Mouse (Mus musculus): Measurements from ENCODE around the gene D1Ertd622e. TPM values are rescaled to one million over a fixed set of nuclear protein-coding genes. Genes with fewer than 3 reads are reported as not detected.

D1Ertd622e gene
- polyA plus RNA-seq, 1 experiment from 2014 or later, result 19.8 TPM

DNA sequence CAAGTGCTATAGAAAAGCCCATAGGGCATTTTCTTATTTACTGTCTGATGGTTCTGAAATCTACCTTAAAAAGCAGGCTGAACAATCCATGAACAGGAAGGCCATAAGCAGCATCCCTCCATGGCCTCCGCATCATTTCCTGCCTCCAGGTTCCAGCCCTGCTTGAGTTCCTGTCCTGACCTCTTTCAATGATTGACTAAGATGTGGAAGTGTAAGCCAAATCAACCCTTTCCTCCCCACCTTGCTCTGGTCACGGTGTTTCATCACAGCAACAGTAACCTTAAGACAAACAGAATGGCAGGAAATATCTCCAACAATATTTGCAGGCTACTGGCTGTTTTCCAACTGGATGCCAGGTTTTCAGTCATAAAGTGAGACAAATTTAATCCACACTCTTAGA lies 4.7 kb downstream of the D1Ertd622e start:
- Histone ChIP-seq H3K4me3 (ENCODE audit: low read depth, low read length) (no peak overlapping the region), H3K9ac (ENCODE audit: low read length) (no peak overlapping the region), H3K4me2 (ENCODE audit: low read length) (no peak overlapping the region), H3K27ac (ENCODE audit: low read depth) (no peak overlapping the region), H3K27me3 (replicated peaks; ENCODE audit: control insufficient read depth, insufficient read depth, low read length) (no peaks in the 10 kb centered on the region), H3K36me3 (ENCODE audit: control insufficient read depth, insufficient read depth, low read length) (no peaks in the 10 kb centered on the region), H3K4me1 (replicated peaks; ENCODE audit: control insufficient read depth, insufficient read depth, low read length) (peaks cover 9% of the 10 kb centered on the region; the same call in 1 of the 2 replicates), H3K9me3 (ENCODE audit: control insufficient read depth, low read length) (no peaks in the 10 kb centered on the region)
- DNase-seq (ENCODE audit: low spot score) (no peak), ATAC-seq (replicated peaks; ENCODE audit: low FRiP score, low TSS enrichment, low read depth) (no peak)
- 56% methylated on average over 2 of the region's 2 CpGs for WGBS

DNA sequence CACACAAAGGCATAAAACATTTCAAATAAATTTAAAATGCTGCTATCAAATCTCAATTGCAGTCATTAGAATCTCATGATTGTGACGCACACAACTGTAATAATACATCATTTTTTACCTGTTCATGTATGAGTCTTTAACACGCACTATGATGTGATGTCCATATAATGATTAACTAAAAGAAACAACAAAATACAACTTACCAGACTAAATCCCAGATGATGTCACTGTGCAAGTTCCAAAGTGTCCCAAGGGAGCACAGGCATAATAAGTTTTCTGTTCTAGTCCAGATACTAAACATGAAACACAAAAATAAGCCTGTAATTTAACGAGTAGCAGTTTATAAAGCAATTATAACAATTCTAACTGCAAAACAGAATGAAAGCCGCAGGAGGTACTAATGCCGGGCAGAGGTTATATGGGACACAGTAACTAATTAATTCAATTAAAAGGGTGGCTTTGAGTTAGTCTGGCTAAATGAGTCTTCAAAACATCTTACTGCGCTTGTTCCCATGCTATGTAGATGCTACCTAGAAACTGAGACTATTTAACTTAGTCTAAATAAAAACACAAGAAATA lies 7.4 kb downstream of the D1Ertd622e start:
- Histone ChIP-seq H3K27ac (ENCODE audit: low read depth) (no peak overlapping the region), H3K36me3 (ENCODE audit: control insufficient read depth, insufficient read depth, low read length) (no peaks in the 10 kb centered on the region), H3K4me1 (replicated peaks; ENCODE audit: control insufficient read depth, insufficient read depth, low read length) (peaks cover 9% of the 10 kb centered on the region; the same call in 1 of the 2 replicates), H3K4me2 (ENCODE audit: low read length) (no peak overlapping the region), H3K9ac (ENCODE audit: low read length) (no peak overlapping the region), H3K4me3 (ENCODE audit: low read depth, low read length) (no peak overlapping the region), H3K9me3 (ENCODE audit: control insufficient read depth, low read length) (no peaks in the 10 kb centered on the region), H3K27me3 (replicated peaks; ENCODE audit: control insufficient read depth, insufficient read depth, low read length) (no peaks in the 10 kb centered on the region)
- ATAC-seq (replicated peaks; ENCODE audit: low FRiP score, low TSS enrichment, low read depth), result no peak
- WGBS, result 86% methylated on average over 6 of the region's 6 CpGs
- no peak for DNase-seq (ENCODE audit: low spot score)

DNA sequence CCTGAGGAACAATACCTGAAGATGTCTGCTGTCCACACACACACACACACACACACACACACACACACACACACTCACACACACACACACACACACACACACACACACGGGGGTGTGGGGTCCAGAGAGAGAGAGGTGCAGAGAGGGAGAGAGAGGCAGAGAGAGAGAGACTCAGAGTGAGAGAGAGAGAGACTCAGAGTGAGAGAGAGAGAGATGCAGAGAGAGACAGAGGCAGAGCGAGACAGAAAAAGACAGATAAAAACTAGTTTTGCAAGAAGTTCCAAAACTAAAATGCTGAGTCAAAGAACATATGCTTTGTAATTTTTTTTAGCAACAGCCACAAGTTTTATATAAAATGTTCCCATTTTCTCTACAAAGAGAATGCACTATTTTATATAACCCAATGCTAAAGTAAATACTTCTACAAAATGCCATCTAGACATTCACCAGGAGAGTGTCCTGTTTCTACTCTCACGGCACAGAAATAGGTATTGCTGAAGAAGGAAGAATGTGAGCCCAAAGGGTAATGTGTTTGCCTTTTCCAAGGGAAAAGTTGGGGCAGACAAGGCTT lies 11.2 kb downstream of the D1Ertd622e start:
- no peak for DNase-seq (ENCODE audit: low spot score)
- no peaks in the 10 kb centered on the region for H3K27me3 ChIP-seq (replicated peaks; ENCODE audit: control insufficient read depth, insufficient read depth, low read length)
- 53% methylated on average over 3 of the region's 3 CpGs for WGBS

DNA sequence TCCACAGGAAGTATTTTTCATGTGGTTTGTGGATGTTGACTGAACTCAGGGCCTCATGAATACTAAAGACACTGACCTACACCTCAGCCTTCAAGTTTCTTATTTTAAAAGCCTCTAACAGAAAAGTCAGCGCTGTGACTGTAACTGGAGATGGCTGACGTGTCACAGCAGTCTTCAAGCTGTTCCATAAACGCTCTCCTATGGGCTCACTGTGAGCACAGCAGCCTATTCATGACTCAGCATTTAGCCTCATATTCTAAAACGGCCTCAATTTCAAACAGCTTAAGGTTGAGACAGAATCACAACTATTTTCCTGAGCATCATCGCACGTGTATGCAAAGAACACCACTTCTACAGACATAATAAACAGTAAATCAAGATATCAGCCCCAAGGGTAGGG lies 11.8 kb downstream of the D1Ertd622e start:
- Histone ChIP-seq H3K9me3 (ENCODE audit: control insufficient read depth, low read length) (no peaks in the 10 kb centered on the region), H3K4me1 (replicated peaks; ENCODE audit: control insufficient read depth, insufficient read depth, low read length) (0 out of 2 replicates have a peak, but pooled peaks cover 3% of the 10 kb centered on the region), H3K36me3 (ENCODE audit: control insufficient read depth, insufficient read depth, low read length) (peaks cover 11% of the 10 kb centered on the region; the same call in 1 of the 2 replicates), H3K9ac (ENCODE audit: low read length) (no peak overlapping the region), H3K4me2 (ENCODE audit: low read length) (no peak overlapping the region), H3K27me3 (replicated peaks; ENCODE audit: control insufficient read depth, insufficient read depth, low read length) (no peaks in the 10 kb centered on the region), H3K4me3 (ENCODE audit: low read depth, low read length) (no peak overlapping the region), H3K27ac (ENCODE audit: low read depth) (no peak overlapping the region)
- 40% methylated on average over 6 of the region's 6 CpGs for WGBS
- DNase-seq (ENCODE audit: low spot score), result no peak
- no peak; the same call in 1 of the 2 replicates for ATAC-seq (replicated peaks; ENCODE audit: low FRiP score, low TSS enrichment, low read depth)

More for the DNA sequence above, 11.2 kb downstream of the D1Ertd622e start:
- H3K27ac ChIP-seq (ENCODE audit: low read depth), result no peak overlapping the region
- H3K4me2 ChIP-seq (ENCODE audit: low read length), result no peak overlapping the region
- 0 out of 2 replicates have a peak, but pooled peaks cover 3% of the 10 kb centered on the region for H3K4me1 ChIP-seq (replicated peaks; ENCODE audit: control insufficient read depth, insufficient read depth, low read length)
- no peaks in the 10 kb centered on the region for H3K9me3 ChIP-seq (ENCODE audit: control insufficient read depth, low read length)
- no peak overlapping the region for H3K9ac ChIP-seq (ENCODE audit: low read length)
- 0 out of 2 replicates have a peak, but pooled peaks cover 7% of the 10 kb centered on the region for H3K36me3 ChIP-seq (ENCODE audit: control insufficient read depth, insufficient read depth, low read length)
- ATAC-seq (replicated peaks; ENCODE audit: low FRiP score, low TSS enrichment, low read depth), result no peak
- H3K4me3 ChIP-seq (ENCODE audit: low read depth, low read length), result no peak overlapping the region

DNA sequence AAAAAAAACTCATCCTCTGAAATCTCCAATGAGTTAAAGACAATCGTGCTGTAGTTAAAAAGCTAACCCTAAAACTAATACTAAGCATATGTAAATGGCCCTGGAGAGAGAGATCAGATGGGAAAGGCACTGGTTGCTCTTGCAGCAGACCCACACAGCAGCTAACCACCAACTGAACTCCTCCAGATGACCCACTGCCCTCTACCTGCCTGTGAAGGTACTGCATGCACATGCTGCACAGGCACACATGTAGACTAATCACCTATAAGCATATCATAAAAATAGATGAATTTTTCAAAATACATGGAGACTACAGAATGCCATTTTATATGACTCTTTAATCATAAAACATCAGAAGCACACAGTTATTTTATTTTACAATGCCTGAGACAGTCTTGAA lies 14.8 kb downstream of the D1Ertd622e start:
- H3K36me3 ChIP-seq (ENCODE audit: control insufficient read depth, insufficient read depth, low read length), result peaks cover 11% of the 10 kb centered on the region; the same call in 1 of the 2 replicates
- H3K9me3 ChIP-seq (ENCODE audit: control insufficient read depth, low read length), result no peaks in the 10 kb centered on the region
- DNase-seq (ENCODE audit: low spot score) (no peak), ATAC-seq (replicated peaks; ENCODE audit: low FRiP score, low TSS enrichment, low read depth) (no peak)
- no peak overlapping the region for H3K4me3 ChIP-seq (ENCODE audit: low read depth, low read length)
- WGBS, result 94% methylated on average over 1 of the region's 1 CpGs
- H3K9ac ChIP-seq (ENCODE audit: low read length), result no peak overlapping the region
- H3K4me2 ChIP-seq (ENCODE audit: low read length), result no peak overlapping the region
- no peaks in the 10 kb centered on the region for H3K27me3 ChIP-seq (replicated peaks; ENCODE audit: control insufficient read depth, insufficient read depth, low read length)
- H3K27ac ChIP-seq (ENCODE audit: low read depth), result no peak overlapping the region
- 0 out of 2 replicates have a peak, but pooled peaks cover 3% of the 10 kb centered on the region for H3K4me1 ChIP-seq (replicated peaks; ENCODE audit: control insufficient read depth, insufficient read depth, low read length)

DNA sequence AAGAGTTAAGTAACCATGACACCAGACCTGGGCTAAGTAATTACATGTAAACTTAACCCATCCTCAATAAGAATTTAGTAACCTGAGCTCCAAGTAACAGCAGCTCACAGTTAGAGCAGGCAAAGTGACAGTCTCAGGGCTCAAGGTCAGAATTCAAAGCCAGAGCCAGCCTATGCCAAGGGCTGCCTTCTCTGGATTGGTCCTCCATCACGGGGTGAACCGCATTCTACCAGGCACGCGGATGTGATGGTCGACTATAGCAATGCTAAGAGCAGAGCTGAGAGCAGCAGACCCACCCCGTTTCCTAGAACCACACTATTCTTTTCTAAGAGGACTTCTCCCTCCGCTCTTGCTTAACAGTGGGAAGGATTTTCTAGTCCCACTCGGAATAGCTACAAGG lies 27.8 kb downstream of the D1Ertd622e start:
- no peak for ATAC-seq (replicated peaks; ENCODE audit: low FRiP score, low TSS enrichment, low read depth)
- no peaks in the 10 kb centered on the region for H3K9me3 ChIP-seq (ENCODE audit: control insufficient read depth, low read length)
- H3K4me1 ChIP-seq (replicated peaks; ENCODE audit: control insufficient read depth, insufficient read depth, low read length), result no peaks in the 10 kb centered on the region
- H3K36me3 ChIP-seq (ENCODE audit: control insufficient read depth, insufficient read depth, low read length), result peaks cover 3% of the 10 kb centered on the region; the same call in 1 of the 2 replicates
- H3K27ac ChIP-seq (ENCODE audit: low read depth), result no peak overlapping the region
- no peak overlapping the region for H3K4me2 ChIP-seq (ENCODE audit: low read length)
- no peak overlapping the region for H3K9ac ChIP-seq (ENCODE audit: low read length)
- DNase-seq (ENCODE audit: low spot score), result no peak
- WGBS, result 88% methylated on average over 8 of the region's 8 CpGs
- no peak overlapping the region for H3K4me3 ChIP-seq (ENCODE audit: low read depth, low read length)
- no peaks in the 10 kb centered on the region for H3K27me3 ChIP-seq (replicated peaks; ENCODE audit: control insufficient read depth, insufficient read depth, low read length)

DNA sequence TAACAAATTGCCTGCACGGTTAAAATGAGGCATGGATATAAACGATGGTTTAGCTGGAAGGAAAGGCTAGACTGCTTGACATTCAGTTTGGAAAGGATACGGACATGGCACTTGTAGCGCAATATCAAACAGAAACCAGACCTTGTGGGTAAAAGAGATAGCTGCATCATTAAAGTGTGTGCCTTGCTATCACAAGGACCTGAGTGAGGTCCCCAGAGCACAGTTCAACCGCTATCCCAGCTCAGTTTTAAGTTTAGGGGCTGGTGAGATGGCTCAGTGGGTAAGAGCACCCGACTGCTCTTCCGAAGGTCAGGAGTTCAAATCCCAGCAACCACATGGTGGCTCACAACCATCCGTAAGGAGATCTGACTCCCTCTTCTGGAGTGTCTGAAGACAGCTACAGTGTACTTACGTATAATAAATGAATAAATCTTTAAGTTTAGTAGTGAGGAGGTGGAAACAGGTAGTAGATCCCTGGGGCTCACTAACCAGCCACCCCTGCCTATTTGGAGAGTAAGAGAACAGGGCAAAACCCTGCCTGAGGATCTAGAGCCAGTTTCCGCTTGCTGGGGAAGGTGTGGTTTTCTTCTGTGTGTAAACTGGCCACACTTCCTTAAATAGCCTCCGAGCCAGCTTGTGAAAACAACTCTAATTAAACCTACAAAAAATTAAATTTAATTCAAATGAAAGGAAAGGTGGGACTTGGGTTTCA lies 29.2 kb downstream of the D1Ertd622e start:
- 81% methylated on average over 10 of the region's 11 CpGs for WGBS
- Histone ChIP-seq H3K4me3 (ENCODE audit: low read depth, low read length) (no peak overlapping the region), H3K27me3 (replicated peaks; ENCODE audit: control insufficient read depth, insufficient read depth, low read length) (no peaks in the 10 kb centered on the region), H3K4me2 (ENCODE audit: low read length) (no peak overlapping the region), H3K36me3 (ENCODE audit: control insufficient read depth, insufficient read depth, low read length) (0 out of 2 replicates have a peak, but pooled peaks cover 3% of the 10 kb centered on the region), H3K4me1 (replicated peaks; ENCODE audit: control insufficient read depth, insufficient read depth, low read length) (no peaks in the 10 kb centered on the region), H3K27ac (ENCODE audit: low read depth) (no peak overlapping the region), H3K9me3 (ENCODE audit: control insufficient read depth, low read length) (no peaks in the 10 kb centered on the region), H3K9ac (ENCODE audit: low read length) (no peak overlapping the region)
- DNase-seq (ENCODE audit: low spot score) (no peak), ATAC-seq (replicated peaks; ENCODE audit: low FRiP score, low TSS enrichment, low read depth) (no peak)

DNA sequence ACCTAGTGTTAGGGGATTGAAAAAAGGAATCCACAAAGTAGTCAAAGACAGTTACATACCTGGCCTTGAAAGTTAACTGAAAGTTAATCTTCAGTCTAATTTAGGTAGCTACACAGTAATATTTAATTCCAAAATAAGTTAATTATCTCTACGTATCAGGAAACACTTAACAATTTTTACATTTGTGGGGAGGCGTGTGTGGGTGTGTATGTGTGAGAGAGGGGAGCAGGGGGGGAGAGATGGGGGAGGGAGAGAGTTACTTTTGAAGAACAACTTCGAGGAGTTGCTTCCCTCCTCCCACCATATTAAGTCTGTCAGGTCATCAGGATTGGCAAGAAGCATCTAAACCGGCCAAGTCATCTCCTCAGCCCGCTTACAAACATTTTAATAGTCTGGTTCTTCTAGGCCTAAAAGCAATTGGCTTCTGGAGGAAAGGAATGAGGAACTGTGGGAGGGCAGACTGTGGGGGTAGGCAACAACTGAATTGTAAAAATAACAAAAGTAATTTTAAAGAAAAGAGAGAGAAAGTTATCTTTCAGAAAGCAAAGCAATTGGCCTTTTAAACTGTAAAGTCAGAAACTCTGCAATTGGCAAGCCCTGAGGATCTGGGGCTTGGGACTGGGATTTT lies 29.9 kb downstream of the D1Ertd622e start:
- Histone ChIP-seq H3K27me3 (replicated peaks; ENCODE audit: control insufficient read depth, insufficient read depth, low read length) (no peaks in the 10 kb centered on the region), H3K9me3 (ENCODE audit: control insufficient read depth, low read length) (no peaks in the 10 kb centered on the region), H3K9ac (ENCODE audit: low read length) (no peak overlapping the region), H3K4me1 (replicated peaks; ENCODE audit: control insufficient read depth, insufficient read depth, low read length) (no peaks in the 10 kb centered on the region), H3K4me3 (ENCODE audit: low read depth, low read length) (no peak overlapping the region), H3K27ac (ENCODE audit: low read depth) (no peak overlapping the region), H3K4me2 (ENCODE audit: low read length) (no peak overlapping the region), H3K36me3 (ENCODE audit: control insufficient read depth, insufficient read depth, low read length) (0 out of 2 replicates have a peak, but pooled peaks cover 3% of the 10 kb centered on the region)
- DNase-seq (ENCODE audit: low spot score) (no peak), ATAC-seq (replicated peaks; ENCODE audit: low FRiP score, low TSS enrichment, low read depth) (no peak)
- 83% methylated on average over 5 of the region's 5 CpGs for WGBS
